Mouse (Mus musculus): ENCODE measurements around the gene Tbc1d23. TPM values are rescaled to one million over a fixed set of nuclear protein-coding genes. Genes with fewer than 3 reads are reported as not detected.

Tbc1d23 gene
- polyA plus RNA-seq (2012; ENCODE audit: insufficient read depth, insufficient read length, missing spikeins), result 83.3 and 91.7 TPM in 2 replicates

GRCm38 (mm10) chr16:57231089-57231936, at the start of gene Tbc1d23:
Gene Tbc1d23 (minus strand): TSS chr16:57231504.
- Histone ChIP-seq H3K27ac (ENCODE audit: insufficient read depth, low read depth, low read length) (peak within 1 kb of the TSS; percentile 82), H3K4me3 (ENCODE audit: insufficient read depth, low read length) (peak within 1 kb of the TSS; percentile 86), H3K4me1 (ENCODE audit: control insufficient read depth, insufficient read depth, low read length) (peaks cover 24% of the 10 kb centered on the region)
- TF ChIP-seq CTCF (IDR thresholded peaks at IDR 0.05; ENCODE audit: low read depth, low read length) (no peak), POLR2A (IDR thresholded peaks at IDR 0.05; ENCODE audit: borderline replicate concordance, low read depth, low read length) (no peak)

- H3K4me3 ChIP-seq (ENCODE audit: insufficient read depth, low read length), result no peak overlapping the region
- H3K4me1 ChIP-seq (ENCODE audit: control insufficient read depth, insufficient read depth, low read length), result peaks cover 10% of the 10 kb centered on the region
- no peak overlapping the region for H3K27ac ChIP-seq (ENCODE audit: insufficient read depth, low read depth, low read length)
- TF ChIP-seq CTCF (IDR thresholded peaks at IDR 0.05; ENCODE audit: low read depth, low read length), result no peak
- TF ChIP-seq POLR2A (IDR thresholded peaks at IDR 0.05; ENCODE audit: borderline replicate concordance, low read depth, low read length), result no peak
These were observed 49.2 kb upstream of the Tbc1d23 start for GRCm38 (mm10) chr16:57280221-57281217.

GRCm38 (mm10) chr16:57278976-57279626, 47.8 kb upstream of the Tbc1d23 start:
- H3K4me1 ChIP-seq (ENCODE audit: control insufficient read depth, insufficient read depth, low read length), result peaks cover 10% of the 10 kb centered on the region
- no peak overlapping the region for H3K4me3 ChIP-seq (ENCODE audit: insufficient read depth, low read length)
- TF ChIP-seq POLR2A (IDR thresholded peaks at IDR 0.05; ENCODE audit: borderline replicate concordance, low read depth, low read length) (no peak), CTCF (IDR thresholded peaks at IDR 0.05; ENCODE audit: low read depth, low read length) (no peak)
- H3K27ac ChIP-seq (ENCODE audit: insufficient read depth, low read depth, low read length), result no peak overlapping the region

GRCm38 (mm10) chr16:57269751-57270150, 38.4 kb upstream of the Tbc1d23 start:
- Histone ChIP-seq H3K27ac (ENCODE audit: insufficient read depth, low read depth, low read length) (no peak overlapping the region), H3K4me1 (ENCODE audit: control insufficient read depth, insufficient read depth, low read length) (no peaks in the 10 kb centered on the region), H3K4me3 (ENCODE audit: insufficient read depth, low read length) (no peak overlapping the region)
- TF ChIP-seq CTCF (IDR thresholded peaks at IDR 0.05; ENCODE audit: low read depth, low read length) (no peak), POLR2A (IDR thresholded peaks at IDR 0.05; ENCODE audit: borderline replicate concordance, low read depth, low read length) (no peak)

GRCm38 (mm10) chr16:57268058-57268841, 36.9 kb upstream of the Tbc1d23 start:
- no peaks in the 10 kb centered on the region for H3K4me1 ChIP-seq (ENCODE audit: control insufficient read depth, insufficient read depth, low read length)
- TF ChIP-seq CTCF (IDR thresholded peaks at IDR 0.05; ENCODE audit: low read depth, low read length), result no peak
- no peak for TF ChIP-seq POLR2A (IDR thresholded peaks at IDR 0.05; ENCODE audit: borderline replicate concordance, low read depth, low read length)
- H3K27ac ChIP-seq (ENCODE audit: insufficient read depth, low read depth, low read length), result no peak overlapping the region
- H3K4me3 ChIP-seq (ENCODE audit: insufficient read depth, low read length), result no peak overlapping the region

GRCm38 (mm10) chr16:57267068-57267467, 35.8 kb upstream of the Tbc1d23 start:
- no peaks in the 10 kb centered on the region for H3K4me1 ChIP-seq (ENCODE audit: control insufficient read depth, insufficient read depth, low read length)
- TF ChIP-seq POLR2A (IDR thresholded peaks at IDR 0.05; ENCODE audit: borderline replicate concordance, low read depth, low read length) (no peak), CTCF (IDR thresholded peaks at IDR 0.05; ENCODE audit: low read depth, low read length) (no peak)
- H3K27ac ChIP-seq (ENCODE audit: insufficient read depth, low read depth, low read length), result no peak overlapping the region
- H3K4me3 ChIP-seq (ENCODE audit: insufficient read depth, low read length), result no peak overlapping the region

- H3K4me1 ChIP-seq (ENCODE audit: control insufficient read depth, insufficient read depth, low read length), result peaks cover 19% of the 10 kb centered on the region
- TF ChIP-seq CTCF (IDR thresholded peaks at IDR 0.05; ENCODE audit: low read depth, low read length), result no peak
- no peak for TF ChIP-seq POLR2A (IDR thresholded peaks at IDR 0.05; ENCODE audit: borderline replicate concordance, low read depth, low read length)
- no peak overlapping the region for H3K27ac ChIP-seq (ENCODE audit: insufficient read depth, low read depth, low read length)
- H3K4me3 ChIP-seq (ENCODE audit: insufficient read depth, low read length), result no peak overlapping the region
These were observed 28.8 kb upstream of the Tbc1d23 start for GRCm38 (mm10) chr16:57260152-57260551.

- Histone ChIP-seq H3K4me1 (ENCODE audit: control insufficient read depth, insufficient read depth, low read length) (peaks cover 19% of the 10 kb centered on the region), H3K27ac (ENCODE audit: insufficient read depth, low read depth, low read length) (no peak overlapping the region), H3K4me3 (ENCODE audit: insufficient read depth, low read length) (no peak overlapping the region)
- TF ChIP-seq POLR2A (IDR thresholded peaks at IDR 0.05; ENCODE audit: borderline replicate concordance, low read depth, low read length) (no peak), CTCF (IDR thresholded peaks at IDR 0.05; ENCODE audit: low read depth, low read length) (no peak)
These were observed 28.2 kb upstream of the Tbc1d23 start for GRCm38 (mm10) chr16:57259356-57260083.
